Mouse (Mus musculus) stomach, embryonic 16.5 days (tissue): ENCODE data around the gene Olfml2a. TPM values are rescaled to one million over a fixed set of nuclear protein-coding genes. Genes with fewer than 3 reads are reported as not detected.

Source experiments
- ATAC-seq: fragments of 200-750 bp; cut with Nextera tagmentation; 2 replicates; pipeline ENCODE4 v1.8.0; 2017; ENCODE audit warnings: moderate number of reproducible peaks, moderate TSS enrichment; ENCODE audit not compliant: insufficient read depth, low FRiP score
- H3K27ac ChIP-seq: fragments of 300-500 bp; sonication (generic); 2 replicates; pipeline ENCODE4 v1.5.1; 2014; ENCODE audit warnings: low read length
- H3K27me3 ChIP-seq: fragments of 300-500 bp; sonication (generic); 2 replicates; pipeline ENCODE4 v1.6.1; 2014; ENCODE audit warnings: low read length, control low read depth, mixed read lengths; ENCODE audit not compliant: control insufficient read depth, insufficient read depth
- H3K36me3 ChIP-seq: fragments of 300-500 bp; sonication (generic); 2 replicates; pipeline ENCODE4 v1.6.1; 2014; ENCODE audit warnings: low read length; ENCODE audit not compliant: control insufficient read depth, insufficient read depth
- H3K4me1 ChIP-seq: fragments of 300-500 bp; sonication (generic); 2 replicates; pipeline ENCODE4 v1.6.1; 2014; ENCODE audit warnings: low read length, control low read depth, mixed read lengths; ENCODE audit not compliant: control insufficient read depth, insufficient read depth
- H3K4me2 ChIP-seq: fragments of 300-500 bp; sonication (generic); 2 replicates; pipeline ENCODE4 v1.6.1; 2014; ENCODE audit warnings: low read depth, low read length, mixed read lengths
- H3K4me3 ChIP-seq: fragments of 300-500 bp; sonication (generic); replicated peaks from 2 replicates; pipeline ENCODE4 v1.5.1; 2014; ENCODE audit warnings: mild to moderate bottlenecking, low read length
- H3K9ac ChIP-seq: fragments of 300-500 bp; sonication (generic); 2 replicates; pipeline ENCODE4 v1.6.1; 2014; ENCODE audit warnings: low read length
- H3K9me3 ChIP-seq: fragments of 300-500 bp; sonication (generic); replicated peaks from 2 replicates; pipeline ENCODE4 v1.6.1; 2016; ENCODE audit warnings: low read length, control low read depth; ENCODE audit not compliant: control insufficient read depth
- WGBS: fragments of 180-500 bp; shearing (Covaris S2); extraction: QIAGEN DNeasy Blood & Tissue Kit; methylation state at CpG from one replicate; pipeline ENCODE4 v1.1.7; 2014; 5-methylcytosine and 5-hydroxymethylcytosine counted together
- polyA plus RNA-seq: library from polyadenylated mRNA; unstranded; fragments of >200 nt; fragmentation: Nextera tagmentation; extraction: Ambion mirVana; gene quantifications from 2 replicates; pipeline ENCODE4 v1.2.1, GENCODE M21; 2015

Gene Olfml2a
- polyA plus RNA-seq, 1 experiment from 2014 or later = 4.5 TPM

- WGBS = 61% methylated on average over 5 of the region's 5 CpGs
- H3K9ac ChIP-seq = 0 out of 2 replicates have a peak overlapping the region, but pooled peaks have one; percentile 2
- H3K9me3 ChIP-seq = no peaks in the 10 kb centered on the region
- H3K4me1 ChIP-seq = peaks cover 21% of the 10 kb centered on the region
- H3K27me3 ChIP-seq = no peaks in the 10 kb centered on the region
- no peak overlapping the region for H3K4me3 ChIP-seq
- no peaks in the 10 kb centered on the region for H3K36me3 ChIP-seq
- H3K27ac ChIP-seq = no peak overlapping the region
- no peak for ATAC-seq
- no peak overlapping the region for H3K4me2 ChIP-seq
Measured at GRCm38 (mm10) chr2:38934936-38935335, 3.2 kb downstream of the Olfml2a start.

GRCm38 (mm10) chr2:38936721-38937378, 5.1 kb downstream of the Olfml2a start:
- no peak for ATAC-seq
- Histone ChIP-seq H3K9me3 (no peaks in the 10 kb centered on the region), H3K4me3 (no peak overlapping the region), H3K36me3 (no peaks in the 10 kb centered on the region), H3K27ac (no peak overlapping the region), H3K4me1 (peaks cover 15% of the 10 kb centered on the region), H3K27me3 (no peaks in the 10 kb centered on the region), H3K4me2 (no peak overlapping the region), H3K9ac (no peak overlapping the region)
- WGBS = 72% methylated on average over 9 of the region's 9 CpGs

DNA sequence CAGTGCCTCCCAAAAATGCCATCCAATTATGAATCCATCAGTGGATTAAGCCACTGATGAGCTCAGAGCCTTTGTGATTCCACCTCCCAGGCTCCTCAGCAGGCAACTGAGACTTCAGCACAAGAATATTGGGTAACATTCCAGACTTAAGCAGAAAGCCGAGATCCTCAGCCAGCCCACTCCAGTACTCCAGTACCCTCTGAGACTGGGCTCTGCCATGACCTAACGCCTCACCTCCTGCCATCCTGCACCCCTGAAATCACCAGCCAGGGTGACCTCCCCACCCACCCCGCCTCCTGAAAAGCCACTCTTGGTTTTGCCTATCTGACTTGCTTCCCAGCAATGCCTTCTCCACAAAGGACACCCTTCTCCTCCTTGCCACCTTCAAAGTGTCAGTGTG, 5.6 kb downstream of the Olfml2a start:
- ATAC-seq = no peak
- no peaks in the 10 kb centered on the region for H3K9me3 ChIP-seq
- WGBS = 78% methylated on average over 3 of the region's 3 CpGs
- no peak overlapping the region for H3K4me3 ChIP-seq
- H3K9ac ChIP-seq = no peak overlapping the region
- H3K4me2 ChIP-seq = no peak overlapping the region
- no peak overlapping the region for H3K27ac ChIP-seq
- peaks cover 13% of the 10 kb centered on the region for H3K4me1 ChIP-seq
- no peaks in the 10 kb centered on the region for H3K27me3 ChIP-seq
- no peaks in the 10 kb centered on the region for H3K36me3 ChIP-seq

DNA sequence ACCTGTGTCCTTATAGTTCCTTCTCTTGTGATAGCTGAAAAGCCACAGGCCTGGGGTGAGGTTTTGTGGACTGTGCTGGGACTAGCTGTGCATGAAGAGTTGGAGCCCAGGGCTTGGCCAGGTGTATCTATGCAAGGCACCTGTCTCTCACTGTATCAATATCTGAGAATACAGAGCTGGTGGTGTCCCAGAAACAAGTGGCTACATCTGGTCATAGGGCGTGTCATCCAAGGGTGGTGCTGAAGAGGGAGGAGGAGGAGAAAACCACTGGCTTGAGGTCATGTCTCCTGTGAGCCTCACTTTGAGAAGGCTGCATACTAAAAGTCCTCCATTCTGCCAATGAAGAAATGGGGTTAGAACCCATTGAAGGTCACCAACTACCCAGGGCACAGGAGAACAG, 6.2 kb downstream of the Olfml2a start:
- ATAC-seq = no peak
- Histone ChIP-seq H3K4me1 (peaks cover 13% of the 10 kb centered on the region), H3K9me3 (no peaks in the 10 kb centered on the region), H3K4me3 (no peak overlapping the region), H3K9ac (no peak overlapping the region), H3K27me3 (no peaks in the 10 kb centered on the region), H3K36me3 (no peaks in the 10 kb centered on the region), H3K4me2 (no peak overlapping the region), H3K27ac (no peak overlapping the region)
- 89% methylated on average over 1 of the region's 1 CpGs for WGBS

DNA sequence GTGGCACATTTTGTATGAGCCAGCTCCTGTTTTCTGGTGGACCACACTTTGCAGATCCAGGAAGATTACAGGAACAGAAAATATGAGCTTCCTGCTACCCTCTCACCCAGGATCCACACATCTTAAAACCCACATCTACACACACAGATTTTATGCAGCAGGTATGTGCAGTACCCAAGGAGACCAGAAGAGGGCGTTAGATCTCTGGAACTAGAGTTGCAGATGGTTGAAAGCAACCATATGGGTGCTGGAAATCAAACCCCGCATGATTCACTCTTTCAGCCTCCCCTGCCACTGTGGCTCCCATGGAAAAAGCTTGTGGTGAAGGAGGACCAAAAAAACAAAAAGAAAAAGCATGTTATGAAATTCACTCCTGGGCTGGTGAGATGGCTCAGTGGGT, 7.3 kb downstream of the Olfml2a start:
- Histone ChIP-seq H3K27me3 (no peaks in the 10 kb centered on the region), H3K4me2 (no peak overlapping the region), H3K4me1 (peaks cover 10% of the 10 kb centered on the region), H3K27ac (no peak overlapping the region), H3K9ac (no peak overlapping the region), H3K36me3 (no peaks in the 10 kb centered on the region), H3K9me3 (no peaks in the 10 kb centered on the region), H3K4me3 (no peak overlapping the region)
- 52% methylated on average over 2 of the region's 2 CpGs for WGBS
- ATAC-seq = no peak

GRCm38 (mm10) chr2:38941426-38941825, 9.6 kb downstream of the Olfml2a start:
- Histone ChIP-seq H3K4me3 (no peak overlapping the region), H3K27me3 (no peaks in the 10 kb centered on the region), H3K9ac (no peak overlapping the region), H3K4me1 (no peaks in the 10 kb centered on the region), H3K9me3 (no peaks in the 10 kb centered on the region), H3K4me2 (no peak overlapping the region), H3K27ac (no peak overlapping the region), H3K36me3 (no peaks in the 10 kb centered on the region)
- no peak for ATAC-seq
- WGBS = 75% methylated on average over 14 of the region's 14 CpGs

- no peak for ATAC-seq
- Histone ChIP-seq H3K27ac (no peak overlapping the region), H3K4me3 (no peak overlapping the region), H3K4me2 (no peak overlapping the region), H3K9ac (no peak overlapping the region), H3K36me3 (no peaks in the 10 kb centered on the region), H3K9me3 (no peaks in the 10 kb centered on the region), H3K4me1 (no peaks in the 10 kb centered on the region), H3K27me3 (no peaks in the 10 kb centered on the region)
- 70% methylated on average over 2 of the region's 2 CpGs for WGBS
Measured at GRCm38 (mm10) chr2:38941898-38942297, 10.1 kb downstream of the Olfml2a start.

GRCm38 (mm10) chr2:38943161-38943560, 11.4 kb downstream of the Olfml2a start:
- H3K9ac ChIP-seq = no peak overlapping the region
- H3K9me3 ChIP-seq = no peaks in the 10 kb centered on the region
- no peak overlapping the region for H3K4me2 ChIP-seq
- H3K4me3 ChIP-seq = no peak overlapping the region
- WGBS = 79% methylated on average over 5 of the region's 5 CpGs
- no peak overlapping the region for H3K27ac ChIP-seq
- no peak for ATAC-seq
- H3K4me1 ChIP-seq = no peaks in the 10 kb centered on the region
- no peaks in the 10 kb centered on the region for H3K27me3 ChIP-seq
- no peaks in the 10 kb centered on the region for H3K36me3 ChIP-seq

GRCm38 (mm10) chr2:38943977-38944376, 12.2 kb downstream of the Olfml2a start:
- no peak overlapping the region for H3K4me3 ChIP-seq
- H3K4me1 ChIP-seq = no peaks in the 10 kb centered on the region
- no peak overlapping the region for H3K9ac ChIP-seq
- ATAC-seq = no peak
- no peaks in the 10 kb centered on the region for H3K27me3 ChIP-seq
- no peaks in the 10 kb centered on the region for H3K9me3 ChIP-seq
- WGBS = 54% methylated on average over 2 of the region's 2 CpGs
- no peak overlapping the region for H3K27ac ChIP-seq
- no peak overlapping the region for H3K4me2 ChIP-seq
- no peaks in the 10 kb centered on the region for H3K36me3 ChIP-seq
